Mouse (Mus musculus): ENCODE data around the gene Gm42742.

The Gm42742 gene

DNA sequence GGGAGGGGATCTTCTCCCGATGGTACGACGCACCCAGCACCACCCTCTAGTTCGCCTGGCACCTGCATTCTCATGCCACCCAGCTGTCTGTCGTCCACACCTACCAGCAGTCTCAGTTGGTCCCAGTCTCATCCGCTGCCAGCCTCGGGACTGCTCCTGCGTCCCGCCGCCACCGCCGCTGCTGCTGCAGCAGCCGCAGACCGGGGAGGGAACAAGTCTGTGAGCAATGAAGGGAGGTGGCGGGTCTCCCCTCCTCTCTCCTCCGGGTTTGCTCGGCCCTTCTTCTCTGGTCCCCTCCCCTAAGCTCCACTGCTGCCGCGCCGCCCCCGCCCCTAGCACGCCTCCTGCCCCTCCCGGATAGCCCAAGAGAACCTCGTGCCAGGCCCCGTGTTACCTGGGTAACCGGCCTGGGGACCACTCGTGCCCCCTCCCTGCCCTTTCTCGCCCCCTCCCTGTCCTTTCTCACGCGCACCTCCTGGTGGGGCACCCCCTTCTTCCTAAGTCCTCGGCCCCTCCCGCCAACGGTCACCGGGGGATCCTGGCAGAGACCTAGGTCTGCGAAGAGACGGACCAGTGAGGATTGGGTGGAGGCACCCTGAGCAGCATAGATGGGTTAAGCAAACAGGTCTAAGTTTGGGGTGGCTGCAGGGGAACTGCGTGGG is at the start of gene Gm42742, which contains the start of gene Prrt2:
Gene Gm42742 (minus strand): TSS at position 197 of the 662 bp plus-strand sequence.
Gene Prrt2 (minus strand): TSS at position 311 of the 662 bp plus-strand sequence.
- no peak for DNase-seq (ENCODE audit: low spot score)

DNA sequence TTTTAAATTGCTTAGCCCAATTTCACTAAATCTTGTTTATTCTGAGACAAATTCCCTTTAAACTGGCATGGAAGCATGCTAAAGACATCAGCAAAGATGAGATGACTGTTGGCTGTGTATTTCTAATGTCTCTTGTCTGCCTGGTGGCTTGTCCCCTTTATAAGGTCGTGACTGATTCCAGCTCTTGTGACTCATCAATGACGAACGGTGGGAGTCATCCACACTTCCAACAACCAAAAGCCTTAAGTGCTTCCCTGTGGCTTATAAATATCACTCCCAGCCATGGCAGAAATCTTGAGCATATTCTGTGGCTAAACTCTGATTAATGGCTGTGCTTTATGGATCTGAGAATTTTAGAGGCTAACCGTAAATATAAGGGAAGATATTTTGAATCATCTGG is 45.4 kb upstream of the Gm42742 start:
- no peak for DNase-seq (ENCODE audit: low spot score)

DNA sequence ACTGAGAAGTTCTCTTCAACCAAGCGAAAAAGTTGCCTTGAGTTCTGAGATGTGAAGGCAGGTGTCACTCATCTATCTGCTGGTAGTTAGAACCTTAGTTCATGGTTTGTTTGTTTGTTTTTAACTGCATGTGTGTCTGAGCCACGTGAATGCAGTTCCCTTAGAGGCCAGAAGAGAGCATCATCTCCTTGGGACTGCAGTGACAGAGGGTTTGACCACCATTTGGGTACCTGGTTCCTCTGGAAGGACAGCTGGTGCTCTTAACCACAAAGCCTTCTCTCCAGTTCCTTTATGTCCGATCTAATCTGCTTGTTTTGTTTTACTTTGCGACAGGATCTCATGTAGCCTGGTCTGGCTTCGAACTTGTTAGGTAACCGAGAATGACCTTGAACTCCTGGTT is 44.6 kb upstream of the Gm42742 start:
- no peak for DNase-seq (ENCODE audit: low spot score)

- no peak for DNase-seq (ENCODE audit: low spot score)
These were observed 34.2 kb upstream of the Gm42742 start for GRCm38 (mm10) chr7:127055026-127055585.

DNA sequence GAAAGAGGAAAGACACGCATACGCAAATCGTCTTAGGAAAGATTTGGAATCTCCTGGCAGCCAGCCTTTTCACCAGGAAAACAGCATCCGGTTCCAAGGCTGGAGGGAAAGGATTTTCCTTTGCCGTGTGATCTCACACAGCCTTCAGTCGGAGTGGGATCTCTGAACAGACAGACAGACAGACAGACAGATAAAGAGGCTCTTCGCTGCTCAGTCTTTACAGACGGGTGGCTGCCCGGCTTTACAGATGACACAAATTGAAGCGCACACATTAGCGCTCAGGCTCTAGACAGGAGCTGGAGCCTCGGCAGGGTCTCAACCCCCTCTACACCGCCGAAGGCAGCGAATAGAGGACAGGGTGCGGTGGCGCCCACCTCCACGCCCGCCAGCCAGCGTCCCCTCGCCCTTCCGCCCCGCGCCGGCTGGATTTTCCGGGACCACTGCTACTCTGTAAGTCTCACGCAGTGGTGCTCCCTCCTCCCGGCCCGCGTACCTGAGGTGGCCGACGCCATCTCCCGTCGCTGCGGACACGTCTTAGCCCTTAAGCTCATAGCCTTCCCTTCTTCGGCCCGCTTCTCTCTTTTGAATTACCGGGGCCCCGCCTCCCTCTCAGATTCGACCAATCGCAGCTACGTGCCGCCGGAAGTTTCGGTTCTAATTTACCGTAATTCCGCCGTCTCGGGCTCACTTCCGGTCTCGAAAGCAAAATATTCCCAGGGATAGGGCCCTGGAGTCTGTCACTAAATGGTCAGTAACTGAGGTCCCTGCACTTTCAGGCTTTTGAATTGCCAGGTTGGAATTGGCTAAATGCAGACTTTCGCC is 21.2 kb upstream of the Gm42742 start, which contains the start of gene Kif22:
Gene Kif22 (minus strand): TSS at position 621 of the 822 bp plus-strand sequence.
- peak; percentile 81 for DNase-seq (ENCODE audit: low spot score)

DNA sequence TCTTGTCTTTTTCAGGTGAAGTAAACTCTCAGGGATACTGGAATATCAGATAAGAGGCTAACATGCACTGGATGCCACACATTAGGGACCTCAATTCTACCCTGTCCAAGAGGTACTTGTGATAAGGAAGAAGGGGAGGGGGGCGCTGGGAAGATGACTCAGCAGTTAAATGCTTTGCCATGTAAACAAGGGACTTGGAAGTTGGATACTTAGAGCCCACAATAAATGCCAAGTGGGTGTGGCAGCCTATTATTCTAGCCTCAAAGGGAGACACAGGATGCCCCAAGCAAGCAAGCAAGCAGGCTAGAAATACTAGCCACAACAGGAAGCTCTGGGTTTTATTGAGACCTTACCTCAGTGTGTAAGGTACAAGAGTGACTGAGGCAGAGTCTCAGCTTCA is 10.3 kb upstream of the Gm42742 start:
- no peak for DNase-seq (ENCODE audit: low spot score)

GRCm38 (mm10) chr7:127030172-127030571 is 9.3 kb upstream of the Gm42742 start:
- no peak for DNase-seq (ENCODE audit: low spot score)

DNA sequence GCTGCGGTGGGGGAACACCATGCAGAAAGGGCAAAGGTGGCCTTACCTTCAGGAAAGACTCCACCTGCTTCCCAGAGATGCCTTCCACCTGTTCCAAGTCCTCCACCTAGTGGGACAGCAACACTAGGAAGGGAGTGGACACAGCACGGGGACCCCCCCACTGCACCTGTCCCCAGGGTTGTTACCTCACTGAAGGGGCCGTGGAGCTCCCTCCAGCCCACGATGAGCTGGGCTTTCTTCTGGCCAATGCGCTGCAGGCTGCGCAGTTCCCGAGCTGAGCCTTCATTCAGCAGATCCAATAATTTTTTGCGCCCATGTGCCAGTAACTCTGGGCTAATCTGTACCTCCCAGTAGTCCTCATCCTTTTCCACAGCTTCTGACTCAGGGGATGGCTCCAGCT is 7.0 kb upstream of the Gm42742 start:
- no peak for DNase-seq (ENCODE audit: low spot score)

- peak; percentile 98 for DNase-seq (ENCODE audit: low spot score)
These were observed 6.3 kb upstream of the Gm42742 start, which contains the start of gene Maz for GRCm38 (mm10) chr7:127026984-127027726. Gene Maz, minus strand, starts transcription at chr7:127027037.

DNA sequence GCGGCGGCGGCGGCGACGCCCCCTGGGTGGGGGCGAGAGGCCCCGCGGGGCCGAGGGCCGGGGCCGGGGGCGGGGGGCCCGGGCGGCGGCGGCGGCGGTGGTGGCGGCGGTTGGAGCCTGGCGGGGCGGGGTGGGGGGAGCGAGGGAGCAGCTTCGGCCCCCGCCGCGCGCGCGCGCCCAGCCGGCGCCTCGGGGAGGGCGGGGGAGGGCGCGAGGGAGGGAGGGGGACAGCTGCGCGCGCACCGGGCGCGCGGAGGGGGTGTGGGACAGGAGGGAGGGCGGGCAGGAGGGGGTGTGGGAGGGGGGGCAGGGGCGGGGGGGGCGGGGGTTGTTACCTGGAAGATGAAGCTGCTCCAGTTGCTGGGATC is 5.7 kb upstream of the Gm42742 start:
- peak; percentile 65 for DNase-seq (ENCODE audit: low spot score)

- peak; percentile 51 for DNase-seq (ENCODE audit: low spot score)
These were observed 5.3 kb upstream of the Gm42742 start for GRCm38 (mm10) chr7:127026161-127026600.

DNA sequence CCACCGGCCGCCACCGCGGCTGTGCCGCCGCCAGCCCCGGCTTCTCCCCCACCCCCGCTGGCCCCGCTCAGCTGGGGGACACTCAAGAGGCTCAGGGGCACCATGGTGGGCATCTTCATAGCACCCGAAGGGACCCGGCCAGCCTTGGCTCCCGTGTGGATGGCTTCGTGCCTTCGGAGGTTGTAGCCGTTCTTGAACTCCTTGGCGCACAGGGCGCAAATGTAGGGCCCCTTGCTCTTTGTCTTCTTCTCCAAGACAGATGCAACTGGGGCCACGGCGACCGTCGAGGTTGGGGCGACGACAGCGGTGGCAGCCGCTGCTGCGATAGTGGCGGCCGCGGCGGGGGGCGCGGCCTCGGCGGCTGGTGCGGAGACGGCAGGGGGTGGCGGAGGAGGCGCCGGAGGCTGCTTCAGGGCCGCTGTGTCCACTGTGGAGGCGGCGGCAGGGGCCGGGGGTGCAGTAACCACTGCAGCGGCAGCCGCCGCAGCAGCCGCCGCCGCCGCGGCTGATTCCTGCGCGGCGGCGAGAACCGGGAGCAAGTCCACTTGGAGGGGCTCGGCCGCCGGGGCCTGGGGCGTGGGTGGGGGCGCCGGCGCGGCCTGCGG is 4.8 kb upstream of the Gm42742 start:
- peak; percentile 67 for DNase-seq (ENCODE audit: low spot score)

DNA sequence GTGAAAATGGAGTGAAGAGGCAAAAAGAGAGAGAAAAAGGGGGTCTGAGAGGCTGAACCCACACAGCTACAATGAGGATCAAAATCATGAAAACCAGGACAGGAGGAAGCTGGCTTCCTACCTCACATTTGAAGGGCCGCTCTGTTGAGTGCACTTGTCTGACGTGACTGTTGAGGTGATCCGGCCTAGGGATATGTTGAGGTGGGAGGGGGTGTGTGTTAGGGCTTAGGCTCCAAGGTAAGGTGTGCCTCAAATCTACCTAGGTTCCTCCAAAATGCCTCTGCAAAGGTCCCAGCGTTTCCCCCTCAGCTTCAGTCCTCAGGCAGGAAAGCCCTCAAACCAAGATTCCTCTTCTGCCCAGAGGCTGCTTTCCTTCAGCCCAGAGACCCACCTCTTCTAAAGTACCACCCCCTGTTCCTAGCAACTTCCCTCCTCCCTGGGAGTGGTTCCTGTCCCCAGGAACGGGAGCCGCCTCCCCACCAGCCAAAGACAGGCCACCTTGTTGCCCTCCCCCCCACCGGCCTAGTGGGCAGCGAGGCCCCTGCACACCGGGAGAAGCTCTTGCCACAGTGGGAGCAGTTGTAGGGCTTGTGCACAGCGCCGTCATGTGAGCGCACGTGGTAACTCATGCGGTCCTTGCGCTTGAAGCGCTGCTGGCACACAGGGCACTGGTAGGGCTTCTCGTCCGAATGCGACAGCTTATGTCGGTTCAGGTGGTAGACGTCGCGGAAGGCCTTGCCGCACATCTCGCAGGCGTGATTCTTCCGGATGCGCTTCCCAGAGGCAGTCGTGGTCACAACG is 4.1 kb upstream of the Gm42742 start:
- DNase-seq (ENCODE audit: low spot score) = no peak

DNA sequence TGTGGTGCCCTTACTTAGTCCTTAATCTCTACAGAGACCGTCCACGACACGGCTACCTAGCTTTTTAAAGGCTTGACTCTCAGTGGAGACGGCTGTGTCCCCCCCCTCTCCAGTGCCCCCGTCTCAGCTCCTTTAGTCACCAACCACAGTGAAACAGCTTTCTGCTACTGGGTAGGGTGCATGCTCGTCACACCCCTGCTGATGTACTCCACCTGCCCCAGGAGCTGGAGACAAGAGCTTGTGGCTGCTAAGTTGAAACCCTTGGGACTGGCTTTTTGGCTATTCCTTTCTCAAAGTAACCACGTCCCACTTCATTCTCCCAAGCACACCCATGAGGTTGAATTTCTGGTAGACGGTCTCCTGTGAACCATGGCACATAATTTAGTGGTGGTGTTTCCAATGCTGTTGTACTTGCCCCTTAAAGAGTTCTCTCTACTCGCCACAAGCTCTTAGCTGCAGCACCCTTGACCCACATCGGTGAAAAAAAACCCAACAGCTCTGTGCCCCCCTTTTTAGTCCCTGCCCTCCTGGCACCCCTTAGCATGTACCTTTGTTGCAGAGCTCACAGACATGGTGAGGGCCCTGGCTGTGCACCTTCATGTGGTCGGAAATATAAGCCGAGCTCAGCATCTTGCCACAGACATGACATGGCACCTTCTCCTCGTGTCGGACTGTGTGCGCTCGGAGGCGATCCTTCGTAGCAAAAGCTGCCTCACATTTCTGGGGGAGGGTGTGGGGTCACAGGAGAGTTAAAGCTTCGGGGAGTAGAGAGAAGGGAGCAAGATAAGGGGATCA is 3.2 kb upstream of the Gm42742 start:
- DNase-seq (ENCODE audit: low spot score) = no peak

DNA sequence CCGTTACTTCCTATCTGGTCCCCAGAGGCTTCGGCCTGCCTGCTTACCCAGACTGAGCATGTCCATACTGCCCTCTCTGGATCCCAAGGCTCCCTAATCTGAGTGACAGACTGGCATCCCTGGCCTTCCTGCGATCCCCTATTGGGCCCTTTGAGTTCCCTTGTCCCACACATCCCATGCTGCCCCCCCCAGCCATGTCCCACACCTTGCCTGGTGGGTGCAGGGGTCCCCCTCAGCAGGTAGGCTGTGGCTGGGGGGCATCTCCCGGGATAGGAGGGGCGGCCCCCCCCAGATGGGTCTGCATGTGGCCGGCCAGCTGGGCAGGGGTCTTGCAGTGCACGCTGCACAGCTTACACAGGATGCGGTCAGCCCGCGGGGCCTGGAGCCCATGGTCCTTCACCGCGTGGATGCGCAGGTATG is 2.4 kb upstream of the Gm42742 start:
- DNase-seq (ENCODE audit: low spot score) = no peak

- no peak for DNase-seq (ENCODE audit: low spot score)
These were observed 1.8 kb upstream of the Gm42742 start for GRCm38 (mm10) chr7:127022528-127023271.

- no peak for DNase-seq (ENCODE audit: low spot score)
These were observed 948 bp upstream of the Gm42742 start for GRCm38 (mm10) chr7:127021563-127022527.

GRCm38 (mm10) chr7:127020491-127020890 is 406 bp downstream of the Gm42742 start:
- no peak for DNase-seq (ENCODE audit: low spot score)
